Mouse (Mus musculus): Measurements from ENCODE around the gene Nudt3. TPM values are rescaled to one million over a fixed set of nuclear protein-coding genes. Genes with fewer than 3 reads are reported as not detected.
"Not testable (repeated sequence)": the region's sequence is repeated elsewhere in the genome, so short reads cannot be mapped to it uniquely, and the experiment has no call there.

Nudt3 gene
- total RNA-seq, 2 experiments from 2014 or later = 78.9 to 143 TPM

- no peak for ATAC-seq (replicated peaks; ENCODE audit: low FRiP score, low TSS enrichment, poor library complexity, severe bottlenecking)
Measured at GRCm38 (mm10) chr17:27636132-27637020, 13.1 kb upstream of the Nudt3 start, which contains the start of gene Rps10. Rps10 (minus strand) TSS chr17:27636669.

GRCm38 (mm10) chr17:27635575-27635903 lies 12.2 kb upstream of the Nudt3 start:
- ATAC-seq (replicated peaks; ENCODE audit: low FRiP score, low TSS enrichment, poor library complexity, severe bottlenecking) = not testable (repeated sequence)

DNA sequence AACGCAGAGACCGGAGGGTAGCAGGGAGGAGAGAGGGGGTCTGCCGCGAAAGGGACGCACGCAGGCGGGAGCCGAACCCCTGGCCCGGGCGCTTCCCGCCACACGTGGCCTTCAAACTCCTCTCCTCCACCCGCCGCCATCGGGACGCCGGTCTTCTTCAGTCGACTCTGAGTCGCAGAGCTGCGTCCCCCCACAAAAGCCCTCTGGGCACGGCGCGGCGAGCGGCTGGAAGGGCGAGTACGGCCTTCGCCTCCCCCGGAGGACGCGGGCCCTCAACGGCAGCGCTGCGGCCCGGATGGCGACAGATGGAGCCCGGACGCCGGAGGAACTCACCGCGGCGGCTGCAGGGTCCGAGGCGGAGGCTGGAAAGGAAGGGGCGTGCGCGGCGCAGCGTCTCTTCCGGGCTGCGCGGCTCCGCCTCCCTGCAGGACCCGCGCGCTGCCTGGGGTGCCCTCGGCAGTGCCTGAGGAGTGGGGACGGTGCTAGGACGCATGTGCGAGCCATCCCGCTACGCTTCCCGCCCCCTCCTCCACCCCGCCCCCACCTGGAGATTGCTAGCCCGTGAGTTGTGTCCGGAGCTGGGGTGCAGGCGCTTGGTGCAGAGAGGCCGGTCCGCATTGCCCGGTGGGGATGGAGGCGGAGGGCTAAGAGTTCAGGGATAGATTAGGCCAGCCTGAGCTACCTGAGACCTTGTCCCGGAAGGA lies 11.7 kb upstream of the Nudt3 start, which contains the start of gene RPS10-NUDT3:
Gene RPS10-NUDT3 (minus strand): TSS at position 352 of the 704 bp plus-strand sequence.
- ATAC-seq (replicated peaks; ENCODE audit: low FRiP score, low TSS enrichment, poor library complexity, severe bottlenecking) = peak; percentile 75

GRCm38 (mm10) chr17:27629249-27630020 lies 6.1 kb upstream of the Nudt3 start:
- peak; percentile 47; the same call in 1 of the 2 replicates for ATAC-seq (replicated peaks; ENCODE audit: low FRiP score, low TSS enrichment, poor library complexity, severe bottlenecking)

GRCm38 (mm10) chr17:27628376-27628775 lies 5.1 kb upstream of the Nudt3 start:
- no peak for ATAC-seq (replicated peaks; ENCODE audit: low FRiP score, low TSS enrichment, poor library complexity, severe bottlenecking)

GRCm38 (mm10) chr17:27627451-27627850 lies 4.2 kb upstream of the Nudt3 start:
- no peak for ATAC-seq (replicated peaks; ENCODE audit: low FRiP score, low TSS enrichment, poor library complexity, severe bottlenecking)

- no peak for ATAC-seq (replicated peaks; ENCODE audit: low FRiP score, low TSS enrichment, poor library complexity, severe bottlenecking)
Measured at GRCm38 (mm10) chr17:27626681-27627080, 3.4 kb upstream of the Nudt3 start.

- ATAC-seq (replicated peaks; ENCODE audit: low FRiP score, low TSS enrichment, poor library complexity, severe bottlenecking) = no peak
Measured at GRCm38 (mm10) chr17:27625455-27626251, 2.4 kb upstream of the Nudt3 start.

GRCm38 (mm10) chr17:27622611-27623359 lies 510 bp downstream of the Nudt3 start:
- ATAC-seq (replicated peaks; ENCODE audit: low FRiP score, low TSS enrichment, poor library complexity, severe bottlenecking) = 0 out of 2 replicates have a peak, but pooled peaks have one; percentile 31

- no peak for ATAC-seq (replicated peaks; ENCODE audit: low FRiP score, low TSS enrichment, poor library complexity, severe bottlenecking)
Measured at GRCm38 (mm10) chr17:27621705-27622531, 1.4 kb downstream of the Nudt3 start.

DNA sequence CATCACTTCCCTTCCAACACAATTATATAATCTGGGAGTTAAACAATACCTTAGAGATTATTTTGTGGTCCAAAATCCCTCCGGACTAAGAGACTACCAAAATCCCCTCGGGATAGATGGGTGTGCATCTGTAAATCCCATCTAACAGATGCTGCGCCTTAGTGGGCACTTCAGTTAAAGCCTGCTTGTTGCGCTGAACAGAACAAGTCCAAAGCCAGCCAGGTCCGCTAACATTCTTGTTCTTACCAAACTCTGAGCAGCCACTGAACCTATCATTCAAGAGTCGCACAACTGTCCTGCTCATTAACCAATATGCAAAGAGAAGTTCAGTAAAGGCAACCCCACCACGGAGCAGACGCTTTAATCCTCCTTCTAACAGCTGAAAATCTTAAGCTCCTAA lies 2.1 kb downstream of the Nudt3 start:
- no peak for ATAC-seq (replicated peaks; ENCODE audit: low FRiP score, low TSS enrichment, poor library complexity, severe bottlenecking)

DNA sequence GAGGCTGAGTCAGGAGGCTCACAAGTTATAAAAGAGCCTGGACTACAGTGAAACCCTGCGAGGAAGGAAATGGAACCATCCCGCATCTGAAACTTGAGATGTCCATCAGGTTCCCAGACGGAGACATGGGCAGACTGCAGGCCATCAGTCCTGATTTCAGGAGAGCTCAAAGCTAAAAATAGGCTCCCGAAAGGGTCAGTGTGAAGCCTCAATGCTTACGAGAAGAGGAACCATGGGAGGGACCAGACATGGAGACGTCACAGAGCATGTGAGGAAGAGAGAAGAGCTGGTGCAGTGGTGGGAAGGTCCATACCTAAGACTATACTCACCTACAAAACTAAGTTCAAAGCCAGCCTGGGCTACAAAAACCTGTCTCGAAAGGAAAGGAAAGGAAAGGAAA lies 7.9 kb downstream of the Nudt3 start:
- no peak for ATAC-seq (replicated peaks; ENCODE audit: low FRiP score, low TSS enrichment, poor library complexity, severe bottlenecking)

- ATAC-seq (replicated peaks; ENCODE audit: low FRiP score, low TSS enrichment, poor library complexity, severe bottlenecking) = no peak
Measured at GRCm38 (mm10) chr17:27613016-27613415, 10.3 kb downstream of the Nudt3 start.

GRCm38 (mm10) chr17:27611994-27612393 lies 11.3 kb downstream of the Nudt3 start:
- 0 out of 2 replicates have a peak, but pooled peaks have one; percentile 17 for ATAC-seq (replicated peaks; ENCODE audit: low FRiP score, low TSS enrichment, poor library complexity, severe bottlenecking)

- ATAC-seq (replicated peaks; ENCODE audit: low FRiP score, low TSS enrichment, poor library complexity, severe bottlenecking) = peak; percentile 70
Measured at GRCm38 (mm10) chr17:27611519-27611884, 11.8 kb downstream of the Nudt3 start.

DNA sequence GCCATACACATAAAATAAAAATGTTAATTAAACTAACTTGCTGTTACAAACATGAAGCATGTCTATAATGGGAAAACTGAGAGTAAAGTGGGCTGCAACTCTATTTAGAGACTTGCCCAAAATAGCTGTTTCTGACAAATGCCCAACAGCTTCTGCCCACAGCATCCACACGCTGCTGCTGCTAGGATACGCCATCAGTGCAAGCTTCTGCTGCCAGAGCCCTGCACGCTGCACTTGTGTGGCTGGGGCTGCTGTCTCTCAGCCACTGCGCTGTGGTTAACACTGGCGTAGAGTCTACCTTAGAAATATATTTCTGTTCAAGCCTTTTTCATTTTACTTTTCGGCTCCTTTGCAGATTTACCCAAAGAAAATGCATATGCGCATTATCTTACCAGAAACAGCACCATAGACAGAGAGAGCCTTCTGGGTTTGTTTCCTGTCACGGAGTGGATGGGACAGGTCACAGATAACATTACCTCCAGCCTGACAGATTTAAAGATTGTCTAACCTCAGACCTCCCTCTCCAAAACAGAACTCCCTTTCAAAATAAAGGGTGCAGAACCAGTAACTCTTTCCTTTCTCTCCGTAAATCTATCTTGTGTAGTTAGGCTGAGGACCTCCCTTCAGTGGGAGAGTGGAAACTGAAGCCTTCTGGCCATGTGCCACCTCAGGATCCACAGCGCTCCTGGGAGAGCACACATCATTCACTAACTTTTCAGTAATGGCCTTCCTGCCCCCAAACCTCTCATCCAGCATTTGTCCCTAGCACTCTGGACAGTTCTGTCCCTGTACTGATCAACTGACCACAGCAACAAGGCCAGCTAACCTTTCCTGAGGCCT lies 12.4 kb downstream of the Nudt3 start:
- peak; percentile 55 for ATAC-seq (replicated peaks; ENCODE audit: low FRiP score, low TSS enrichment, poor library complexity, severe bottlenecking)

GRCm38 (mm10) chr17:27609576-27609975 lies 13.7 kb downstream of the Nudt3 start:
- ATAC-seq (replicated peaks; ENCODE audit: low FRiP score, low TSS enrichment, poor library complexity, severe bottlenecking) = no peak

All from megakaryocyte-erythroid progenitor cell, adult 5-6 weeks (primary cell).